Mouse (Mus musculus) liver, embryonic 14.5 days (tissue): ENCODE data around the gene Ahnak. TPM values are rescaled to one million over a fixed set of nuclear protein-coding genes. Genes with fewer than 3 reads are reported as not detected.

ENCODE experiments used
- ATAC-seq: fragments of 200-750 bp; cut with Nextera tagmentation; 2 replicates; pipeline ENCODE4 v1.8.0; 2017; ENCODE audit warnings: moderate number of reproducible peaks, mild to moderate bottlenecking, moderate library complexity; ENCODE audit not compliant: insufficient read depth
- DNase-seq, 3 experiments: peaks; one replicate each; pipeline ENCODE4 v3.0.0-alpha.2; 2012 to 2013; ENCODE audit warnings: low read depth in 3 of 3, low spot score in 3 of 3
- H3K27ac ChIP-seq: fragments of 300-500 bp; sonication (generic); 2 replicates; pipeline ENCODE4 v1.5.1; 2014; ENCODE audit warnings: moderate library complexity, mild to moderate bottlenecking, control low read depth, inconsistent platforms
- H3K27me3 ChIP-seq: fragments of 300-500 bp; sonication (generic); 2 replicates; pipeline ENCODE4 v1.6.1; 2014; ENCODE audit warnings: mild to moderate bottlenecking, low read length, moderate library complexity; ENCODE audit not compliant: control insufficient read depth, insufficient read depth
- H3K36me3 ChIP-seq: fragments of 300-500 bp; sonication (generic); replicated peaks from 2 replicates; pipeline ENCODE4 v1.6.1; 2014; ENCODE audit warnings: low read depth; ENCODE audit not compliant: control insufficient read depth, insufficient read depth
- H3K4me1 ChIP-seq, 2 experiments: fragments of 200-500 bp in 1 of 2; fragments of 300-500 bp in 1 of 2; sonication (generic) in 1 of 2; replicated peaks; 2 replicates each; pipeline ENCODE4 v1.6.1; 2012 to 2014; ENCODE audit warnings: antibody characterized with exemption in 1 of 2, inconsistent platforms in 1 of 2, low read length in 1 of 2; ENCODE audit not compliant: control insufficient read depth in 2 of 2, insufficient read depth in 2 of 2
- H3K4me2 ChIP-seq: fragments of 300-500 bp; sonication (generic); 2 replicates; pipeline ENCODE4 v1.6.1; 2014; ENCODE audit warnings: low read depth, mild to moderate bottlenecking, control low read depth, moderate library complexity
- H3K4me3 ChIP-seq, 2 experiments: fragments of 200-500 bp in 1 of 2; fragments of 300-500 bp in 1 of 2; sonication (generic) in 1 of 2; 2 replicates each; pipeline ENCODE4 v1.5.1; 2012 to 2014; ENCODE audit warnings: low read depth in 2 of 2, low read length in 2 of 2, mild to moderate bottlenecking in 2 of 2, control low read depth in 1 of 2, inconsistent platforms in 1 of 2, moderate library complexity in 1 of 2; ENCODE audit not compliant: insufficient read depth in 1 of 2
- H3K9ac ChIP-seq: fragments of 300-500 bp; sonication (generic); replicated peaks from 2 replicates; pipeline ENCODE4 v1.6.1; 2014; ENCODE audit warnings: mild to moderate bottlenecking, control low read depth, moderate library complexity
- H3K9me3 ChIP-seq: fragments of 300-500 bp; sonication (generic); 2 replicates; pipeline ENCODE4 v1.6.1; 2016; ENCODE audit warnings: low read length, mixed read lengths; ENCODE audit not compliant: control insufficient read depth
- CTCF ChIP-seq: IDR thresholded peaks from 2 replicates; pipeline ENCODE4 v1.5.1; 2016; ENCODE audit warnings: antibody characterized with exemption, low read depth, control low read depth
- EP300 ChIP-seq: IDR thresholded peaks from 2 replicates; pipeline ENCODE4 v1.6.1; 2016; ENCODE audit warnings: antibody characterized with exemption, low read depth
- whole genome bisulfite sequencing: fragments of 180-500 bp; shearing (Covaris S2); extraction: QIAGEN DNeasy Blood & Tissue Kit; methylation state at CpG from one replicate; pipeline ENCODE4 v1.1.7; 2014; ENCODE audit not compliant: insufficient replicate concordance; 5-methylcytosine and 5-hydroxymethylcytosine counted together
- polyA plus RNA-seq, 2 experiments: library from polyadenylated mRNA; depleted of rRNA in 1 of 2; stranded (reverse) in 1 of 2; unstranded in 1 of 2; fragments of >200 nt; fragmentation: Nextera tagmentation in 1 of 2; extraction: Ambion mirVana in 1 of 2; gene quantifications; 2 replicates each; pipeline versions ENCODE4 v1.2.1 to v1.2.3; 2012 to 2014

Gene Ahnak
- polyA plus RNA-seq, 2 experiments: 0.83 to 1.7 TPM

GRCm38 (mm10) chr19:8984255-8984868, 4.7 kb upstream of the Ahnak start:
- DNase-seq: peak in 1 of 3 experiments; percentile 69
- H3K4me2 ChIP-seq: no peak overlapping the region
- no peak for TF ChIP-seq CTCF
- no peak for TF ChIP-seq EP300

GRCm38 (mm10) chr19:8985891-8986290, 3.2 kb upstream of the Ahnak start:
- no peak for TF ChIP-seq CTCF
- no peak for TF ChIP-seq EP300
- Histone ChIP-seq H3K27me3 (peaks cover 29% of the 10 kb centered on the region), H3K9me3 (no peaks in the 10 kb centered on the region), H3K9ac (no peak overlapping the region), H3K4me2 (no peak overlapping the region), H3K36me3 (no peaks in the 10 kb centered on the region), H3K27ac (no peak overlapping the region), H3K4me1 (peaks cover 0 to 20% of the 10 kb centered on the region in 2 experiments; a peak in 2 of 4 replicates), H3K4me3 (no peak overlapping the region)
- WGBS: 62% methylated on average over 5 of the region's 5 CpGs
- no peak for DNase-seq
- no peak for ATAC-seq

More at GRCm38 (mm10) chr19:8984255-8984868, 4.7 kb upstream of the Ahnak start:
- Histone ChIP-seq H3K27me3 (peaks cover 17% of the 10 kb centered on the region), H3K4me1 (peaks cover 0 to 20% of the 10 kb centered on the region in 2 experiments; a peak in 2 of 4 replicates), H3K36me3 (peaks cover 4% of the 10 kb centered on the region), H3K4me3 (no peak overlapping the region), H3K9ac (no peak overlapping the region), H3K27ac (no peak overlapping the region), H3K9me3 (no peaks in the 10 kb centered on the region)
- 37% methylated on average over 7 of the region's 7 CpGs for WGBS
- no peak for ATAC-seq

- TF ChIP-seq CTCF (no peak), EP300 (no peak)
- Histone ChIP-seq H3K27ac (no peak overlapping the region), H3K4me3 (no peak overlapping the region), H3K27me3 (peaks cover 29% of the 10 kb centered on the region), H3K4me1 (peaks cover 0 to 14% of the 10 kb centered on the region in 2 experiments; a peak in 3 of 4 replicates), H3K9ac (no peak overlapping the region), H3K36me3 (no peaks in the 10 kb centered on the region), H3K9me3 (no peaks in the 10 kb centered on the region), H3K4me2 (no peak overlapping the region)
- no peak for DNase-seq
- no peak for ATAC-seq
- 56% methylated on average over 2 of the region's 2 CpGs for WGBS
Observed at GRCm38 (mm10) chr19:8987816-8988215, 1.3 kb upstream of the Ahnak start.

- peaks cover 0 to 10% of the 10 kb centered on the region in 2 experiments; a peak in 3 of 4 replicates for H3K4me1 ChIP-seq
- DNase-seq (no peak), ATAC-seq (no peak)
- peak overlapping the region; percentile 73 for H3K4me2 ChIP-seq
- WGBS: 34% methylated on average over 15 of the region's 15 CpGs
- peaks cover 29% of the 10 kb centered on the region for H3K27me3 ChIP-seq
- H3K36me3 ChIP-seq: no peaks in the 10 kb centered on the region
- H3K9ac ChIP-seq: no peak overlapping the region
- no peak overlapping the region for H3K27ac ChIP-seq
- H3K9me3 ChIP-seq: no peaks in the 10 kb centered on the region
- peak overlapping the region; percentile 7 to 57; a peak in 1 of 4 replicates for H3K4me3 ChIP-seq
- TF ChIP-seq CTCF (no peak), EP300 (no peak)
Observed at GRCm38 (mm10) chr19:8988346-8989065, 578 bp upstream of the Ahnak start.
